Mouse (Mus musculus) heart, postnatal 0 days (tissue): Measurements from ENCODE around the gene Pptc7.

ENCODE experiments used
- CTCF ChIP-seq: IDR thresholded peaks from 2 replicates; pipeline ENCODE4 v1.5.1; 2016; ENCODE audit warnings: antibody characterized with exemption, control low read depth, low read depth
- EP300 ChIP-seq: IDR thresholded peaks from 2 replicates; pipeline ENCODE4 v1.6.1; 2016; ENCODE audit warnings: antibody characterized with exemption, low read depth

GRCm38 (mm10) chr5:122353807-122354491 lies 69.8 kb downstream of the Pptc7 start, which contains the start of the genes Rad9b and Vps29:
- no peak for TF ChIP-seq CTCF
- peak; percentile 82; the same call in 1 of the 2 replicates for TF ChIP-seq EP300
